Mouse (Mus musculus) ES-Bruce4 (cell line): ENCODE measurements around the gene Anxa11.
"Not testable (repeated sequence)": the region's sequence is repeated elsewhere in the genome, so short reads cannot be mapped to it uniquely, and the experiment has no call there.

Experiments
- CTCF ChIP-seq: IDR thresholded peaks from one replicate; pipeline ENCODE4 v1.8.1; 2011; ENCODE audit warnings: low read depth, low read length
- EP300 ChIP-seq: IDR thresholded peaks from 2 replicates; pipeline ENCODE4 v1.6.1; 2011; ENCODE audit warnings: low read depth, low read length; ENCODE audit not compliant: insufficient read depth
- POLR2A ChIP-seq: IDR thresholded peaks from one replicate; pipeline ENCODE4 v1.8.1; 2011; ENCODE audit warnings: low read length; ENCODE audit not compliant: insufficient read depth

- not testable (repeated sequence) for TF ChIP-seq CTCF, EP300, POLR2A
These were observed 53.7 kb downstream of the Anxa11 start for GRCm38 (mm10) chr14:25895686-25896085.
